Mouse (Mus musculus) stomach, postnatal 0 days (tissue): ENCODE data around the gene Msmp.

Source experiments
- CTCF ChIP-seq: IDR thresholded peaks from 2 replicates; pipeline ENCODE4 v1.5.1; 2016; ENCODE audit warnings: antibody characterized with exemption, low read depth, mild to moderate bottlenecking, moderate library complexity
- EP300 ChIP-seq: optimal IDR thresholded peaks from 2 replicates; pipeline ENCODE3; 2016; ENCODE audit warnings: antibody characterized with exemption

DNA sequence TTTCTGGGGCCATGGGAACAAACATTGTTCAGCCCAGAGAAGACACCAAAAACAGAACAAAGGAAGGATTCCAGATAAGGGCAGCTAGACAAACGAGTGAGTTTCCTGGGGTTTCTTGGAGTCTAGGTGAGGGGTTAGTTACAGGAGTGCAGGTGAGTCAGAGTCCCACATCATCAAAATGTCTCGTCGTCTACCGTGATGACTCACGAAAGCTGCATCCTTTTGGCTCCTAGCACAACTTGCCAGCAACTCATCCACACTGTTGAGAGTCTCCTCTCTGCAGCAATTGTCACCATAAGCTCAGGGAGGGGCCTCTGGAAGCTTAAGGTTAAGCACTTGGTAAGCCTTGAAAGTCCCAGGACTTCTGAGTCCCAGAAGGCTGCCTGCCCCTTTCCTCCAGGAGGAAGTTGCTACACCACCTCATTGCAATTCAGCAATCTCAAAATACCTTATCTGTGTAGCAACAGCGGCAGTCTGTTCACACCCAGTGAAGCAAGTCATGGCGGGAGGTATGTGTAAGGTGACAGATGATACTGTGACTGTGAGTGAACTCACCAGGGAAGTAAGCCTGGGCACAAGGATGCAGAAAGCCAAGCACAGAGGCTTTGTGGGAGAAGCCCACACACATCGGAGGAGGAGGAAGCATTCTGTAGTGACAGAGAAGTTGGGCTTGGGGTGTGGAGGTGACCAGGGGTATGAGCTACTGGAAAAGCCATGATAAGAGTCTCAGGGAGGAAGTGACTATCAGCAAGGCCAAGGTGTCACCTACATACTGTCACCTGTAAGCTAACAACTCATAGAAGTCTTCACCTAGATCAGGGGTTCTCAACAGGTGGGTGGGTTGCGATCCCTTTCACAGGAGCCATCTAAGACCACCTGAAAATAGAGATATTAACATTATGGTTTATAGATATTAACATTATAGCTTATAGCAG lies 20.7 kb upstream of the Msmp start:
- TF ChIP-seq CTCF = no peak
- TF ChIP-seq EP300 = no peak
